Mouse (Mus musculus) C2C12 (cell line): Measurements from ENCODE around the gene Eif3j1.

Source experiments
- CEBPB ChIP-seq: IDR thresholded peaks from one replicate; pipeline ENCODE4 v1.6.1; 2011; ENCODE audit warnings: low read depth, mild to moderate bottlenecking, control low read depth, moderate library complexity
- CTCF ChIP-seq: IDR thresholded peaks from one replicate; pipeline ENCODE4 v1.5.1; 2011; ENCODE audit not compliant: control insufficient read depth, insufficient read depth, insufficient read length
- FOSL1 ChIP-seq: IDR thresholded peaks from one replicate; pipeline ENCODE4 v1.8.0; 2011; ENCODE audit warnings: mild to moderate bottlenecking, low read length; ENCODE audit not compliant: poor library complexity, insufficient read depth, severe bottlenecking
- MAX ChIP-seq: IDR thresholded peaks from one replicate; pipeline ENCODE4 v1.6.1; 2011; ENCODE audit warnings: mild to moderate bottlenecking, control low read depth
- MYOD1 ChIP-seq: IDR thresholded peaks from one replicate; pipeline ENCODE4 v1.6.1; 2011; ENCODE audit warnings: low read depth; ENCODE audit not compliant: control insufficient read depth, insufficient read length
- MYOG ChIP-seq: IDR thresholded peaks from one replicate; pipeline ENCODE4 v1.6.1; 2011; ENCODE audit not compliant: control insufficient read depth, insufficient read length; ENCODE audit errors: extremely low read depth
- USF1 ChIP-seq: IDR thresholded peaks from one replicate; pipeline ENCODE4 v1.6.1; 2011; ENCODE audit warnings: low read depth, mild to moderate bottlenecking, control low read depth, moderate library complexity

DNA sequence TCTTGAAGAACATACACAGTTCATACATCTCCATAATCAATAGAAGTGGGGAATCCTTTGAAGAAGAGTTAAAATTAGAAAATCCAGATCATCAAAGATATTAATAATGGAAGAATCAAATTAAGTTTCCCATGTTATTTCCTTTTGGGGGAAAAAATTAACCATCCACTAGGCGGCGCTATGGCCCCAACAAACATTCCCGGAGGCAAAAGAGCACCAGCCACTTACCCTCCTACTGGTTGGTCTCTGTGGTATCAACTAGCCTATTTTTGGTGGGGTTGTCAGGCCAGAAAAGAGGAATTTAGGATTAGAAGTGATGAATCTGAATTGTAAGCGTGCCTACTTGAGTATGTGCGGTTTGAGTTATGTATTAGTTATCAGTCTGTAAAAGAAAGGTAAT, 41.6 kb downstream of the Eif3j1 start:
- TF ChIP-seq CTCF, result no peak
- no peak for TF ChIP-seq USF1
- no peak for TF ChIP-seq CEBPB
- TF ChIP-seq MAX, result no peak
- no peak for TF ChIP-seq MYOG
- TF ChIP-seq FOSL1, result no peak
- TF ChIP-seq MYOD1, result no peak
